Mouse (Mus musculus) kidney, adult 2 months (tissue): ENCODE measurements at regions not wholly inside any gene's neighbourhood (a gene's known extent, or its start where the extent isn't known, plus 50 kb on each side); places are given as distances from the start of the nearest gene placed in this dataset.

Experiments
- DNase-seq: peaks from one replicate; pipeline ENCODE4 v3.0.0; 2021
- H3K27ac ChIP-seq: fragments of 200-500 bp; 2 replicates; pipeline ENCODE4 v1.5.1; 2012; ENCODE audit warnings: low read depth, low read length, control low read depth, inconsistent platforms; ENCODE audit not compliant: insufficient read depth
- H3K27me3 ChIP-seq: fragments of 200-500 bp; replicated peaks from 2 replicates; pipeline ENCODE4 v1.6.1; 2012; ENCODE audit warnings: mild to moderate bottlenecking, moderate library complexity, low read length, inconsistent platforms; ENCODE audit not compliant: control insufficient read depth, insufficient read depth
- H3K36me3 ChIP-seq: fragments of 200-500 bp; 2 replicates; pipeline ENCODE4 v1.6.1; 2012; ENCODE audit warnings: mild to moderate bottlenecking, moderate library complexity, low read length, inconsistent platforms; ENCODE audit not compliant: control insufficient read depth, insufficient read depth
- H3K4me1 ChIP-seq: fragments of 200-500 bp; 2 replicates; pipeline ENCODE4 v1.6.1; 2011; ENCODE audit warnings: low read length; ENCODE audit not compliant: control insufficient read depth, insufficient read depth
- H3K4me3 ChIP-seq: fragments of 200-500 bp; 2 replicates; pipeline ENCODE4 v1.5.1; 2011; ENCODE audit warnings: mild to moderate bottlenecking, low read depth, low read length, control low read depth; ENCODE audit not compliant: insufficient read depth
- CTCF ChIP-seq: fragments of 200-500 bp; conservative IDR thresholded peaks from 2 replicates; pipeline ENCODE4 v1.5.1; 2011; ENCODE audit warnings: low read depth, mild to moderate bottlenecking, control low read depth, low read length, moderate library complexity, mixed read lengths; ENCODE audit not compliant: insufficient read depth, insufficient read length
- POLR2A ChIP-seq: fragments of 200-500 bp; IDR thresholded peaks from one replicate; pipeline ENCODE4 v1.6.1; 2011; ENCODE audit warnings: low read depth, low read length, control low read depth
- WGBS: fragments of 180-500 bp; shearing (Covaris S2); methylation state at CpG from one replicate; pipeline ENCODE4 v1.1.7; 2018; 5-methylcytosine and 5-hydroxymethylcytosine counted together

GRCm38 (mm10) chr14:120102010-120102748, 59.9 kb upstream of the Oxgr1 start:
- no peak for DNase-seq
- no peak overlapping the region; the same call in 1 of the 2 replicates for H3K27ac ChIP-seq
- 34% methylated on average over 7 of the region's 7 CpGs for WGBS
- H3K4me3 ChIP-seq: no peak overlapping the region
- no peaks in the 10 kb centered on the region for H3K27me3 ChIP-seq
- no peaks in the 10 kb centered on the region for H3K36me3 ChIP-seq
- TF ChIP-seq POLR2A (no peak), CTCF (no peak)
- H3K4me1 ChIP-seq: 0 out of 2 replicates have a peak, but pooled peaks cover 3% of the 10 kb centered on the region

DNA sequence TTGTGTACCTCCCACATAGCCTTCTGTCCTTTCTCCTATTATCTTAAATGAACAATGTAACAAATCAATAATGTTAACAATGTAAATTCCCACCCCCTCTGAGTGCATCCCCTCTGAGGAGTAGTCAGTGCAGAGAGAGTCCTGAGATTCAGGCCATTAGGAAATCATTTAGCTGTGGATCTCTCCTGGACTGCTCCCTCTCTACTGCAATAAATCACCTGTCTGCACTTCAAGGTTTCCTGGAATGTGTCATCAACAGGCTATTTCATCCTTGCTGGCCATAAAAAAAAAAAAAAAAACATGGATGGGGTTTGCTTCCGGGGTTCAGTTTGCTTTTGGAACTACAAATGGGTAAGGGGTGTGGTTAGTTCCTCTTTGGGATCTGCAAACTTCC, 60.5 kb upstream of the Oxgr1 start:
- no peak for DNase-seq
- no peak overlapping the region for H3K4me3 ChIP-seq

DNA sequence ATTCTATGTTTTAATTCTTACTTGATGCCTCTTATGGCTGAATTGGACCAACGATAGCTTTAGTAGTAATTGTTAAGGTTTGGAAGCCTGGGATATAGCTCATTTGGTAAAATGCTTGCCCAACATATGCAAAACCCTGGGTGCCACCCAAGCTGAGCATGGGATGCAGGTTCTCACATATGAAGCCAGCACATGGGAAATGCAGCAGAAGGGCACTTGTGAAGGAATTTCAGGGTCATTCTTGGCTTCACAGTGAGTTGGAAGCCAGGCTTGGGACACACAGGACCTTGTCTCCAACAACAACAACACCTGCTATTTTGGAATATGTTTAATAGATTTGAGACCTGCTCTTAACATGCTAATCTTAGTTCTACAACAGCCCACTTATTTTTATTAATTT, 67.6 kb upstream of the Oxgr1 start:
- WGBS: 94% methylated on average over 1 of the region's 1 CpGs
- no peak overlapping the region for H3K4me3 ChIP-seq
- H3K36me3 ChIP-seq: no peaks in the 10 kb centered on the region
- no peak for TF ChIP-seq CTCF
- no peak for TF ChIP-seq POLR2A
- H3K27ac ChIP-seq: no peak overlapping the region
- DNase-seq: no peak
- no peaks in the 10 kb centered on the region for H3K27me3 ChIP-seq
- no peaks in the 10 kb centered on the region for H3K4me1 ChIP-seq

More for the DNA sequence above, 60.5 kb upstream of the Oxgr1 start:
- Histone ChIP-seq H3K4me1 (0 out of 2 replicates have a peak, but pooled peaks cover 3% of the 10 kb centered on the region), H3K36me3 (no peaks in the 10 kb centered on the region), H3K27me3 (no peaks in the 10 kb centered on the region), H3K27ac (0 out of 2 replicates have a peak overlapping the region, but pooled peaks have one; percentile 38)
- WGBS: 3% methylated on average over 1 of the region's 1 CpGs
- TF ChIP-seq CTCF: no peak
- no peak for TF ChIP-seq POLR2A

DNA sequence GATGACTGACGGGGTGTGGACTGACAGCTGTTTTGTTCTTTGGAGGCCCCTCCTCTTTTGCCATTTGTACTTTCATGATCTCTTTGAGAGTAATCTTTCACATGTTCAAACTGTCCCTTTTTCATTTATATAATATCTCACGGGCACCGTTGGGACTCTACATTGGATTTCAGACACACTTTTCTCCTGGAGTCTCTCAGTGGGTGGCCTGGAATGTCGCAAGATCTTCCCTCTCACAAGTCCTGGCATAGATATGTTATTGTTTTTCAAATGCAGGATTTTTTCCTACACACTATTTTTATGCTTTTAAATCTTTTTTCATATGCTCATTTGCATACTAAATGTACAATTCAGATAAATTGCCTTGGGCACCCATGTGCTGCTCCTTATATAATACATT, 71.1 kb upstream of the Oxgr1 start:
- 98% methylated on average over 4 of the region's 4 CpGs for WGBS
- TF ChIP-seq POLR2A (no peak), CTCF (no peak)
- Histone ChIP-seq H3K27ac (no peak overlapping the region), H3K4me1 (no peaks in the 10 kb centered on the region), H3K27me3 (no peaks in the 10 kb centered on the region), H3K36me3 (no peaks in the 10 kb centered on the region), H3K4me3 (no peak overlapping the region)
- DNase-seq: no peak

DNA sequence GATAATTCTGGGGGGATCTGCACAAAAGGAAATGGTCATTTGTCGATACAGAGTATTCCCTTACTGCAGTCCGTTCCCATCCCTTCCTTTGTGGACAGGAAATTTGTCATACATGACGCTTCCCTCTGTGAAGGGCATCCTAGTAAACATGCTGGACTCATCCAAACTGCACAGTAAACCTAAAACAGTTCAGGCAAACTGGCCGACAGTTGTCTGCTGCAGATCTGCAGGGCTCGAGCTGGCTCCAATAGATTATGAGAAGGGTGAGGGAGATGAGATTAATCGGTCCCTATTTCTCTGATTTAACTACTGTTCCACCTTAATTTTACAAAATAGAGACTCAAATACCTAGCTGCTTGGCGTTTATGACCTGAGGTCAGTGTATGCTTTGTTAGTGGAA, 76.3 kb upstream of the Oxgr1 start:
- H3K36me3 ChIP-seq: no peaks in the 10 kb centered on the region

DNA sequence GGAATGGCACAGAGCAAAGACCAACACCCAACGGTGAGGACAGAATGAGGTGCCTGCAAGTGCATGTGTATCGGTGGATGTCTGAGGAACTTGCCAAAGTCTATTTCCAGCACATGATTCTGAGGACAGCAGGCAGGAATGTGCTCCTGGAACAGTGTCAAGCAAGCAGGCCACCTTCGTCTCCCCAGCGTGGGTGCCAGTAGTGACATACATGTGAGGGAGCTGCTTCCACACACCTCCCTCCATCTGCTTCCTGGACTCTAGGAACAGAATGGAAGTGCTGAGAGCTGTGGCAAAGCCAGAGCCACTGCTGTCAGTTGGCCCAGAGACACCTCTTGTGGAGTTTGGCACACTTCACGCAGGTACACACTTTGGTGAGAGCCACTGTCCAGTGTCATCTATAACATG, 76.9 kb upstream of the Oxgr1 start:
- DNase-seq: no peak
- Histone ChIP-seq H3K4me1 (no peaks in the 10 kb centered on the region), H3K27me3 (no peaks in the 10 kb centered on the region), H3K36me3 (no peaks in the 10 kb centered on the region), H3K4me3 (no peak overlapping the region), H3K27ac (no peak overlapping the region)
- 65% methylated on average over 5 of the region's 5 CpGs for WGBS
- TF ChIP-seq POLR2A: no peak
- no peak for TF ChIP-seq CTCF

More for the DNA sequence above, 76.3 kb upstream of the Oxgr1 start:
- no peaks in the 10 kb centered on the region for H3K27me3 ChIP-seq
- no peak overlapping the region for H3K4me3 ChIP-seq
- H3K4me1 ChIP-seq: no peaks in the 10 kb centered on the region
- WGBS: 90% methylated on average over 7 of the region's 7 CpGs
- no peak for DNase-seq
- H3K27ac ChIP-seq: no peak overlapping the region
- TF ChIP-seq POLR2A (no peak), CTCF (no peak)

DNA sequence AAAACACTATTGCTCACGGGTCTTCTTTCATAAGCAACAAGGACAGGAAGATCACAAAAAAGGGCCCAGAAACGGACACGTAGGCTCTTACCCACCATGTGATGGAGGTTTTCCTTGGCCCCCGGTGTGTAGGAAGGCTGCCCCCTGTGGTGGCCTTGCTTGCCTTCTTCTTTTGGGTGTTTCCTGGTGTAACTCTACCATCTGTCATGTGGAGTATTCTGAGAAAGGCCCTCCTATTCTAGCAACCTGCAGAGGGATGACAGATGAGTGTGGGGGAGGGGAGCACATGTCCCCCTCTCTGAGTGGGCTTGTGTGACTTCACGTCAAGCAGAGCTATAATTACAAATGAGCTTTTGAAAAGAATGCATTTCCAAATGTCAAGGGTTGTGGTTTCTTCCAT, 77.3 kb upstream of the Oxgr1 start:
- WGBS: 81% methylated on average over 5 of the region's 5 CpGs
- H3K27ac ChIP-seq: no peak overlapping the region
- TF ChIP-seq CTCF: no peak
- TF ChIP-seq POLR2A: no peak
- no peaks in the 10 kb centered on the region for H3K4me1 ChIP-seq
- H3K4me3 ChIP-seq: no peak overlapping the region
- H3K27me3 ChIP-seq: no peaks in the 10 kb centered on the region
- H3K36me3 ChIP-seq: no peaks in the 10 kb centered on the region
- no peak for DNase-seq
